Mouse (Mus musculus): ENCODE measurements around the gene Baz2b.

DNA sequence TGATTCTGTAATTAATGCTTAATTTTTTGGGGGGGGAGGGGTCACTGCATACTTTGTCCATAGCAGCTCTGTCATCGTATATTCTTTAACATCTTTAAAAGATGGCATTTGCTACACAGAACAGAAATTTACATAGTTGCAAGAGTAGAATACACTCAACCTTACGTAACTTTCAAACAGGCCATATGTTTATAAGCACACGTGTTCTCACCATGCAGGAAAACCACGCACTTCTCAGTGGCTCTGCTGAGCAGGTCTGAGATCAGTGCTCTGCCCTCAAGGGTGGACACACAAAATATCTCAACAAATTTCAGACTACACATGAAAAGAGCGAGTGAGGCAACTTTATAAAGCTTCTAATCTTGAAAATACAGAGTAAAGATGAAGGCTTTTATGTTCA lies 235.7 kb downstream of the Baz2b start:
- TF ChIP-seq POLR2A (IDR thresholded peaks at IDR 0.05; ENCODE audit: borderline replicate concordance, insufficient read depth, low read length) (no peak), CTCF (IDR thresholded peaks at IDR 0.05; ENCODE audit: borderline replicate concordance, insufficient read depth, low read depth, low read length) (no peak)
